In the genomic region with DNA sequence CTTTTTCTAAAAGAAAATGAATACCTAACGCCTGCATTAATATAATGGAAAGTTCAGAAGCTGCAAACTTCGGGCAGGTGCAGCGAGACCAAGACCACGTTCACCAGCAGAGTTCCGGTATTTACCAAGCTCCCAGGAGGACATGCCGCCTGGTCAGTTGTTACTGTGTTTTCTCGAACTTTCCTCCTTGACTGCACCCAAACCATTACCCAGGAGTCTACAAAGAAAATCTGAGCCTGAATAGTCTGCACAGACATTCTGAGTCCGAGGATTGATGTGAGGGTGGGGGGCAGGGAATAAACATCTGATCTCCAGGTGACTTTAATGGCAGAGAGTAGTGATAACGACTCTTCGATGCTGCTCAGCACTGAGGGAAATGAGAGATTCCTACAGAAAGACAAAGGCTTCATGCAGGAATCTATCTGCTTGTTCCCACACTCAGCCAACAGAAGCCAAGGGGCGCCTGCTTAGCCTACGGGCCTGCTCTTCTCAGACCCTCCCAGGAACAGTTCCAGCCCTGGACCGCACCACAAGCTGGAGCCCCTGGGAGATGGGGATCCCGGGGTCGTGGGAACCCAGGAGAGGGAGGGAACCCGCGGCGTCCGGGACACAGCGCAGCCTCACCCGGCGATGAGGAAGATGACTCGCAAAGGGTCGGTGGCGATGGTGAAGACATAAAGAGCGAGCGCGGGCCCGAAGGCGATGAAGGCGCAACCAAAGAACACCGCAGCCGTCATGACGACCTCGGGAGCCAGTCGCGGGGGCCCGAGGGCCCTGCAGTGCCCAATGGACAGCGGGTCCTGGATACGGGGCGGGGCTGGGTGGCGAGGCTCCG, we compare ENCODE assay signal across 8 mouse cellular contexts. TPM values are rescaled to one million over a fixed set of nuclear protein-coding genes. Genes with fewer than 3 reads are reported as not detected.
DNase-seq lines count a peak whose midpoint lies in the region; ATAC-seq and TF ChIP-seq lines count a peak whose summit lies in the region.

No protein-coding gene starts in this region.

- no peaks in the 10 kb centered on the region for H3K27me3 ChIP-seq in C2C12 (ENCODE audit: control insufficient read depth, insufficient read depth, insufficient read length)
- H3K27me3 ChIP-seq in embryonic facial prominence, embryonic 13.5 days, result no peaks in the 10 kb centered on the region
- H3K27me3 ChIP-seq in neural tube, embryonic 15.5 days (replicated peaks), result no peaks in the 10 kb centered on the region

- ATAC-seq in embryonic facial prominence, embryonic 13.5 days (ENCODE audit: insufficient number of reproducible peaks, insufficient read depth, low FRiP score, low TSS enrichment, low read depth), result peak; percentile 22; the same call in 1 of the 2 replicates
- peak; percentile 64 for ATAC-seq in neural tube, embryonic 15.5 days (ENCODE audit: low FRiP score)

- peak overlapping the region; percentile 84 for H3K4me2 ChIP-seq in embryonic facial prominence, embryonic 13.5 days
- H3K4me2 ChIP-seq in neural tube, embryonic 15.5 days, result peak overlapping the region; percentile 65

- H3K9me3 ChIP-seq in embryonic facial prominence, embryonic 13.5 days, result no peaks in the 10 kb centered on the region
- H3K9me3 ChIP-seq in neural tube, embryonic 15.5 days (replicated peaks), result no peaks in the 10 kb centered on the region

- TF ChIP-seq CTCF in gastrocnemius, adult 2 months (IDR thresholded peaks at IDR 0.05), result no peak
- no peak for TF ChIP-seq CTCF in C2C12 (IDR thresholded peaks at IDR 0.05; ENCODE audit: control insufficient read depth, insufficient read depth, insufficient read length)

- H3ac ChIP-seq in C2C12 (ENCODE audit: control insufficient read depth, insufficient read length, low read depth), result peak overlapping the region; percentile 68

- WGBS in embryonic facial prominence, embryonic 13.5 days, result 2% methylated on average over 43 of the region's 43 CpGs
- WGBS in large intestine, adult 2 months, result 2% methylated on average over 43 of the region's 43 CpGs
- WGBS in neural tube, embryonic 15.5 days, result under 1% methylated on average over 43 of the region's 43 CpGs

- intact Hi-C loops in gastrocnemius, adult 2 months (cut with DNase I), result loop anchor here (5.0 kb wide), 1 partner anchor 283 kb away; a partner anchor contains a TSS
- intact Hi-C loops in gastrocnemius, postnatal 36 days (cut with DNase I), result loop anchor here (5.0 kb wide), 1 partner anchor 37 kb away; a partner anchor contains a TSS

- no peaks in the 10 kb centered on the region for H3K79me2 ChIP-seq in C2C12 (ENCODE audit: control insufficient read depth, insufficient read depth)

- peak overlapping the region; percentile 83 for H3K9ac ChIP-seq in embryonic facial prominence, embryonic 13.5 days
- peak overlapping the region; percentile 82 for H3K9ac ChIP-seq in neural tube, embryonic 15.5 days (replicated peaks)

- H3K4me1 ChIP-seq in embryonic facial prominence, embryonic 13.5 days, result peaks cover 10% of the 10 kb centered on the region
- peaks cover 16% of the 10 kb centered on the region for H3K4me1 ChIP-seq in neural tube, embryonic 15.5 days

- H3K36me3 ChIP-seq in C2C12 (ENCODE audit: control insufficient read depth, insufficient read depth), result no peaks in the 10 kb centered on the region
- H3K36me3 ChIP-seq in embryonic facial prominence, embryonic 13.5 days, result peaks cover 6% of the 10 kb centered on the region; the same call in 1 of the 2 replicates
- H3K36me3 ChIP-seq in neural tube, embryonic 15.5 days, result peaks cover 7% of the 10 kb centered on the region

- DNase-seq in gastrocnemius, adult 2 months, result no peak
- DNase-seq in gastrocnemius, postnatal 36 days, result no peak
- peak; percentile 25 for DNase-seq in large intestine, adult 2 months (ENCODE audit: low read depth, low spot score)
- DNase-seq in frontal cortex, postnatal 10 days (ENCODE audit: low spot score in 2 of 2), result no peak
- no peak for DNase-seq in thymus, postnatal 10 days (ENCODE audit: low spot score in 2 of 2)

- no peaks in the 10 kb centered on the region for H3K79me3 ChIP-seq in C2C12 (ENCODE audit: low read depth)

- H3K27ac ChIP-seq in gastrocnemius, adult 2 months, result peak overlapping the region; percentile 93
- H3K27ac ChIP-seq in embryonic facial prominence, embryonic 13.5 days, result peak overlapping the region; percentile 89
- H3K27ac ChIP-seq in neural tube, embryonic 15.5 days (replicated peaks), result peak overlapping the region; percentile 92

- peak overlapping the region; percentile 76 for H3K4me3 ChIP-seq in gastrocnemius, adult 2 months
- H3K4me3 ChIP-seq in C2C12 (ENCODE audit: insufficient read depth, poor library complexity, severe bottlenecking), result peak overlapping the region; percentile 47
- peak overlapping the region; percentile 74 for H3K4me3 ChIP-seq in embryonic facial prominence, embryonic 13.5 days
- peak overlapping the region; percentile 79 for H3K4me3 ChIP-seq in neural tube, embryonic 15.5 days (replicated peaks)

TF ChIP-seq in C2C12, 6 proteins besides CTCF, POLR2A, EP300 and RAD21:
- TF ChIP-seq MYOD1 (IDR thresholded peaks at IDR 0.05; ENCODE audit: control insufficient read depth, insufficient read length, low read depth), result no peak
- no peak for TF ChIP-seq MYOG (IDR thresholded peaks at IDR 0.05; ENCODE audit: control insufficient read depth, extremely low read depth, insufficient read length)
- no peak for TF ChIP-seq FOSL1 (IDR thresholded peaks at IDR 0.05; ENCODE audit: insufficient read depth, low read length, poor library complexity, severe bottlenecking)
- TF ChIP-seq MAX (IDR thresholded peaks at IDR 0.05), result no peak
- no peak for TF ChIP-seq USF1 (IDR thresholded peaks at IDR 0.05; ENCODE audit: low read depth)
- no peak for TF ChIP-seq CEBPB (IDR thresholded peaks at IDR 0.05; ENCODE audit: low read depth)

RNA-seq across cellular contexts. Expression of a gene that starts 0.4 kb away (rescaled TPM):
- total RNA-seq in gastrocnemius, adult 2 months (2021), result 1 to 10 TPM; 1.1 to 2.0 TPM
- total RNA-seq in gastrocnemius, postnatal 36 days (2021), result 1 to 10 TPM; 1.9 to 2.0 TPM
- 3.2 TPM for polyA plus RNA-seq in C2C12 (2012; fragmentation: generic; extraction: Trizol)
- polyA plus RNA-seq in embryonic facial prominence, embryonic 13.5 days (2015; fragmentation: Nextera tagmentation; extraction: Ambion mirVana), result 10.1 and 10.8 TPM in 2 replicates
- polyA plus RNA-seq in large intestine, adult 2 months (2012; rRNA removed), result 1.6 and 2.0 TPM in 2 replicates
- polyA plus RNA-seq in neural tube, embryonic 15.5 days (2015; fragmentation: Nextera tagmentation; extraction: Ambion mirVana), result 16.7 and 18.7 TPM in 2 replicates

RNA-seq across cellular contexts. Expression of a gene that starts 2.0 kb away (rescaled TPM):
- not detected for total RNA-seq in gastrocnemius, adult 2 months (2021)
- total RNA-seq in gastrocnemius, postnatal 36 days (2021), result not detected
- not detected for polyA plus RNA-seq in C2C12 (2012; fragmentation: generic; extraction: Trizol)
- polyA plus RNA-seq in embryonic facial prominence, embryonic 13.5 days (2015; fragmentation: Nextera tagmentation; extraction: Ambion mirVana), result 0.96 and 1.3 TPM in 2 replicates
- polyA plus RNA-seq in large intestine, adult 2 months (2012; rRNA removed), result 0.07 and 0.09 TPM in 2 replicates
- polyA plus RNA-seq in neural tube, embryonic 15.5 days (2015; fragmentation: Nextera tagmentation; extraction: Ambion mirVana), result 0.36 and 0.49 TPM in 2 replicates

RNA-seq across cellular contexts. Expression of a gene that starts 39.7 kb away (rescaled TPM):
- total RNA-seq in gastrocnemius, adult 2 months (2021), result under 1 TPM; 0.31 to 0.51 TPM
- total RNA-seq in gastrocnemius, postnatal 36 days (2021), result under 1 TPM; 0.33 to 0.44 TPM
- 0.49 TPM for polyA plus RNA-seq in C2C12 (2012; fragmentation: generic; extraction: Trizol)
- polyA plus RNA-seq in embryonic facial prominence, embryonic 13.5 days (2015; fragmentation: Nextera tagmentation; extraction: Ambion mirVana), result 2.7 and 3.9 TPM in 2 replicates
- polyA plus RNA-seq in large intestine, adult 2 months (2012; rRNA removed), result 0.26 and 0.69 TPM in 2 replicates
- 4.3 and 4.7 TPM in 2 replicates for polyA plus RNA-seq in neural tube, embryonic 15.5 days (2015; fragmentation: Nextera tagmentation; extraction: Ambion mirVana)
